Comparison of ENCODE assay signal across 33 mouse cellular contexts in genomic region chr4:77717792-77718191, GRCm38 (mm10).
"Had no signal": no experiment of that assay in that cellular context is flagged by ENCODE, and none has a peak within 500 bp of the region (broad histone marks: within the 10 kb centered on the region; RNA-seq: fewer than 3 reads in every experiment).

No protein-coding gene starts in this region.

- H3K36me3 ChIP-seq: limb, embryonic 10.5 days; limb, embryonic 12.5 days; limb, embryonic 13.5 days; limb, embryonic 15.5 days; liver, embryonic 12.5 days; liver, embryonic 13.5 days; liver, embryonic 15.5 days; lung, embryonic 15.5 days; midbrain, embryonic 10.5 days; midbrain, embryonic 12.5 days; midbrain, embryonic 13.5 days; midbrain, embryonic 15.5 days; neural tube, embryonic 12.5 days; neural tube, embryonic 13.5 days had no signal

- DNase-seq: left cerebral cortex, postnatal 4 days; liver; liver, embryonic 13.5 days; liver, postnatal 0 days; lung, adult 18-20 months; lung, adult 2 months; lung, embryonic 14.5 days; lung, postnatal 10 days; lung, postnatal 14 days; lung, postnatal 36 days; lung, postnatal 4 days; midbrain, embryonic 14.5 days had no signal

- H3K9me3 ChIP-seq: limb, embryonic 10.5 days; limb, embryonic 12.5 days; limb, embryonic 13.5 days; limb, embryonic 15.5 days; liver, embryonic 12.5 days; liver, embryonic 13.5 days; liver, embryonic 15.5 days; lung, embryonic 15.5 days; megakaryocyte, embryonic 14.5 days; midbrain, embryonic 10.5 days; midbrain, embryonic 12.5 days; midbrain, embryonic 13.5 days; midbrain, embryonic 15.5 days; neural tube, embryonic 12.5 days; neural tube, embryonic 13.5 days had no signal

- H3K9ac ChIP-seq: limb, embryonic 12.5 days; limb, embryonic 13.5 days; limb, embryonic 15.5 days; liver, embryonic 12.5 days; liver, embryonic 13.5 days; liver, embryonic 14.5 days; liver, embryonic 15.5 days; liver, postnatal 0 days; lung, embryonic 14.5 days; lung, embryonic 15.5 days; midbrain, embryonic 12.5 days; midbrain, embryonic 13.5 days; midbrain, embryonic 15.5 days; neural tube, embryonic 12.5 days; neural tube, embryonic 13.5 days had no signal

- H3K4me1 ChIP-seq: limb, embryonic 10.5 days; limb, embryonic 12.5 days; limb, embryonic 13.5 days; limb, embryonic 15.5 days; liver, embryonic 12.5 days; liver, embryonic 13.5 days; liver, embryonic 15.5 days; lung, embryonic 15.5 days; megakaryocyte, embryonic 14.5 days; midbrain, embryonic 10.5 days; midbrain, embryonic 12.5 days; neural tube, embryonic 12.5 days had no signal

- H3K27me3 ChIP-seq: limb, embryonic 12.5 days; limb, embryonic 13.5 days; limb, embryonic 15.5 days; liver, embryonic 12.5 days; liver, embryonic 13.5 days; liver, embryonic 15.5 days; lung, embryonic 15.5 days; megakaryocyte, embryonic 14.5 days; midbrain, embryonic 12.5 days; midbrain, embryonic 13.5 days; midbrain, embryonic 15.5 days; neural tube, embryonic 12.5 days; neural tube, embryonic 13.5 days had no signal

- H3K27ac ChIP-seq: limb, embryonic 10.5 days; limb, embryonic 12.5 days; limb, embryonic 13.5 days; limb, embryonic 15.5 days; liver, embryonic 12.5 days; liver, embryonic 13.5 days; liver, embryonic 14.5 days; liver, embryonic 15.5 days; lung, embryonic 15.5 days; macrophage; midbrain, embryonic 10.5 days; midbrain, embryonic 12.5 days; midbrain, embryonic 13.5 days; midbrain, embryonic 15.5 days; neural tube, embryonic 12.5 days; neural tube, embryonic 13.5 days had no signal

- ATAC-seq: liver, embryonic 12.5 days; liver, postnatal 0 days; lung, postnatal 0 days; midbrain, embryonic 13.5 days; midbrain, embryonic 15.5 days; midbrain, embryonic 16.5 days had no signal

- H3K4me3 ChIP-seq: limb, embryonic 10.5 days; limb, embryonic 12.5 days; limb, embryonic 13.5 days; limb, embryonic 15.5 days; liver, embryonic 12.5 days; liver, embryonic 13.5 days; liver, embryonic 15.5 days; lung, embryonic 15.5 days; megakaryocyte, embryonic 14.5 days; midbrain, embryonic 10.5 days; midbrain, embryonic 12.5 days; midbrain, embryonic 13.5 days; midbrain, embryonic 15.5 days; myocyte; neural tube, embryonic 12.5 days; neural tube, embryonic 13.5 days had no signal

- H3K4me2 ChIP-seq: limb, embryonic 12.5 days; limb, embryonic 13.5 days; limb, embryonic 15.5 days; liver, embryonic 11.5 days; liver, embryonic 12.5 days; liver, embryonic 13.5 days; liver, embryonic 15.5 days; lung, embryonic 14.5 days; lung, embryonic 15.5 days; midbrain, embryonic 11.5 days; midbrain, embryonic 12.5 days; midbrain, embryonic 13.5 days; midbrain, embryonic 15.5 days; neural tube, embryonic 12.5 days; neural tube, embryonic 13.5 days had no signal
